Mouse (Mus musculus) urinary bladder, postnatal 36 days (tissue): ENCODE data around the gene Pitpnc1.
A peak's percentile ranks its signal among the peaks of the same experiment; 100 is the strongest.

Experiments used
- DNase-seq, 2 experiments: peaks; one replicate each; pipeline ENCODE4 v3.0.0; 2022; ENCODE audit warnings: low spot score in 2 of 2, mixed read lengths in 1 of 2

Gene Pitpnc1

GRCm38 (mm10) chr11:107282481-107282880, 188.0 kb downstream of the Pitpnc1 start:
- DNase-seq = no peak

- DNase-seq = no peak
These were observed 191.2 kb downstream of the Pitpnc1 start for GRCm38 (mm10) chr11:107279258-107279657.

GRCm38 (mm10) chr11:107276898-107277297, 193.6 kb downstream of the Pitpnc1 start:
- DNase-seq = peak in 1 of 2 experiments; percentile 15

- DNase-seq = no peak
These were observed 194.2 kb downstream of the Pitpnc1 start for GRCm38 (mm10) chr11:107276337-107276736.

- DNase-seq = peak; percentile 48 to 59
These were observed 194.6 kb downstream of the Pitpnc1 start for GRCm38 (mm10) chr11:107275902-107276301.

GRCm38 (mm10) chr11:107274206-107274605, 196.3 kb downstream of the Pitpnc1 start:
- DNase-seq = no peak

- DNase-seq = peak; percentile 10 to 25
These were observed 198.0 kb downstream of the Pitpnc1 start for GRCm38 (mm10) chr11:107272351-107272975.

GRCm38 (mm10) chr11:107270564-107270963, 199.9 kb downstream of the Pitpnc1 start:
- no peak for DNase-seq

GRCm38 (mm10) chr11:107267522-107267921, 203.0 kb downstream of the Pitpnc1 start:
- no peak for DNase-seq

- no peak for DNase-seq
These were observed 204.6 kb downstream of the Pitpnc1 start for GRCm38 (mm10) chr11:107265861-107266260.

GRCm38 (mm10) chr11:107264889-107265615, 205.4 kb downstream of the Pitpnc1 start:
- no peak for DNase-seq

GRCm38 (mm10) chr11:107263838-107264237, 206.7 kb downstream of the Pitpnc1 start:
- no peak for DNase-seq

GRCm38 (mm10) chr11:107259428-107259827, 211.1 kb downstream of the Pitpnc1 start:
- DNase-seq = no peak

GRCm38 (mm10) chr11:107255185-107255584, 215.3 kb downstream of the Pitpnc1 start:
- peak in 1 of 2 experiments; percentile 20 for DNase-seq

- no peak for DNase-seq
These were observed 216.3 kb downstream of the Pitpnc1 start for GRCm38 (mm10) chr11:107254181-107254580.

- DNase-seq = no peak
These were observed 218.5 kb downstream of the Pitpnc1 start for GRCm38 (mm10) chr11:107252026-107252425.

- DNase-seq = no peak
These were observed 219.0 kb downstream of the Pitpnc1 start for GRCm38 (mm10) chr11:107251460-107251859.

GRCm38 (mm10) chr11:107250882-107251281, 219.6 kb downstream of the Pitpnc1 start:
- no peak for DNase-seq

- DNase-seq = peak in 1 of 2 experiments; percentile 8
These were observed 221.7 kb downstream of the Pitpnc1 start for GRCm38 (mm10) chr11:107248753-107249152.

GRCm38 (mm10) chr11:107245657-107246056, 224.8 kb downstream of the Pitpnc1 start:
- no peak for DNase-seq

GRCm38 (mm10) chr11:107243126-107243525, 227.4 kb downstream of the Pitpnc1 start:
- DNase-seq = no peak

GRCm38 (mm10) chr11:107241678-107242077, 228.8 kb downstream of the Pitpnc1 start:
- DNase-seq = no peak

- DNase-seq = no peak
These were observed 232.0 kb downstream of the Pitpnc1 start for GRCm38 (mm10) chr11:107238506-107238905.
